Mouse (Mus musculus): Measurements from ENCODE around the gene Glt1d1. TPM values are rescaled to one million over a fixed set of nuclear protein-coding genes. Genes with fewer than 3 reads are reported as not detected.
"Not testable (repeated sequence)": the region's sequence is repeated elsewhere in the genome, so short reads cannot be mapped to it uniquely, and the experiment has no call there.

Glt1d1 gene
- total RNA-seq, 2 experiments from 2014 or later, result 1.9 to 3.2 TPM

DNA sequence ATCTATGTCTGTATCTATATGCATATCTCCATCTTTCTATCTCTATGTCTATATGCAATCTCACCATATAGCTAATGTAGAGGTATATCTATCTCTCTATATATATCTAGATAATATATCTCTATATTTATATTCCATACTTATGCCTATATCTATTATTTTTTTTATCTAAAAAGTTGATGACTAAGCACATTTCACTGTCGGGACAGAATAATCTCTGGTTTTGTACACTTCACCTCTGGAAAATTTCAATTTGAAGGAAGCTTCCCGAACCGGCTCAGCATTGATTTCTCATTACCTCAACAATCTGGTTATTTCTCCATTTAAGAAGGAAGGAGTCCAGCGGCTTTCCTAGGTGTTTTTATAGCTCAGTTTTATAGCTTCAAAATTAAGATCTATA lies 64.5 kb downstream of the Glt1d1 start:
- DNase-seq (ENCODE audit: low spot score in 2 of 2), result no peak

DNA sequence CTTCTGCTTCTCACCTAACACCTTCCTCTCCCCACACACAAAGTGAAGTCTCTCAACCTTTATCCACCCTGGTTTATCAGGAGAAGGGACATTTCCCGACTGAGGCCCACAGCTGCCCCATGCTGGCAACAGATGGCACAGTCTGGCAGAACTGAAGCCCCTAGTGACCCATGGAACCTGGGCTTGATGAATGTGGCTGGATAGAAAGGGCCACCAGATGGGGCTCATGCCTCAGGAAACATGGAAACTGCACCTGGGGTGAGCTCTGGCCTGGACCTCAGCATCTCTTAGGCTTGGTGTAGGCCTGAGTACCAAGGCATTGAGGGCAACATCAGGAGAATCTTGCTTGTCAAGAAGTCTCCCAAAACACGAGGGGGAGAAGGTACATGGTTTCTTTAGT lies 66.5 kb downstream of the Glt1d1 start:
- no peak for DNase-seq (ENCODE audit: low spot score in 2 of 2)

DNA sequence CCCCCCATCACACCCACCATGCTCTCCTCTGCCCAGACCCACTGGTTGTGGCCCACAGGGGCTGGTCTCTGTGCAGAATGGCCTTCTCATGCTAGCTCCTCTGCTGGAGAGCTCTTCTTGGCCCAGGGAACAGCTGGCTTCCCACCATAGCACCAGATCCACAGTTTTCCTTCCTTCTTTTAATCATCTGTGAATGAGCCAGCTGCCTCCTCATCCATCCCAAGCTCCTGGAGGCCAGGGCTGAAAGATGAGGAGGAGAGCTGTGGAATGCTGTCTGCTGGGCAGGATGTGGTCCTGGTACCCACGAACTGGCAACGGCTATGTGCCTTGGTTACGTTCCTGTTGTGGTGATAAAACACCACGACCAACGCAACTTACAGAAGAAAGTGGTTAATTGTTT lies 67.6 kb downstream of the Glt1d1 start:
- no peak for DNase-seq (ENCODE audit: low spot score in 2 of 2)

DNA sequence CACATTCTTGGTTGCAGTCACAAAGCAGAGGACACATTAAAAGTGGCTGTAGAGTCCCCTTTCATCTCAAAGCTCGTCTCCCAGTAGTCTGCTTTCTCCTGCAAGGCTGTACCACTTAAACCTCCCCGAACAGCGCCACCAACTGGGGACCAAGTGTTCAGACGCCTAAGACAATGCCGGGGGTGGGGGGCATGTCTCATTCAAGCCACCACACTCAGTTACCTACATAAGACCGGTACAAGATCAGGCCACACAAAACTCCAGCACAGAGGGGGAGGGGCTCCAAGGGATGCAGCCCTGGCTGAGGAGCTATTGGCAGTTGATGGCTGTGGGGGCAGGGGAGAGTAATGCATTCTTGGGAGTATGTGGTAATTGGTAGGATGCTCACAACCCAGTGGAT lies 68.1 kb downstream of the Glt1d1 start:
- no peak for DNase-seq (ENCODE audit: low spot score in 2 of 2)

DNA sequence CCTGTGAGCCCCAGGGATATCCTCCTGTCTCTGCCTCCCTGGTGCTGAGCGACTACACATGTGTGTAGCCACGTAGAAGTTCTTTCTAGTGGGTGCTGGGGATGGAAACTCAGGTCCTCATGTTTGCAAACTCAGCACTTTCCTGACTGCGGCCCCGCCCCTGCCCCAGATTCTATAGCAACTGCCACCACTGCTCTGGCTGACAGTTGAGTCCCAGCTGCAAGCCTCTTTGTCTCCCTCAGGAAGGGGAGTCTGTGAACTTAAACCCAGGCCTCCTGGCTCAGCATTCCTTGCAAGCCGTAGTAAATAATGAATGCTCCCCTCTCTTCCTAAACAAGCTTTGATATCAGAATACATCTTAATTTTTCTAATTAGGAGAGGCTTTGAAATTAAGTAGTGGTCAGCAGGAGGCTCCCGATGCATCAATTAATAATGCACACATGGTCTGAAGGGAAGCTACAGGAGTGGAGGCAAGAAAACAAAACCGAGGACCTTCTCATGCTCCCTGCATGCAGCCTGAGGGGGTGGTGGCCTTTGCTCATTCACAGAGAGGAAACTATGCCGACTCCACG lies 71.6 kb downstream of the Glt1d1 start:
- no peak for DNase-seq (ENCODE audit: low spot score in 2 of 2)

DNA sequence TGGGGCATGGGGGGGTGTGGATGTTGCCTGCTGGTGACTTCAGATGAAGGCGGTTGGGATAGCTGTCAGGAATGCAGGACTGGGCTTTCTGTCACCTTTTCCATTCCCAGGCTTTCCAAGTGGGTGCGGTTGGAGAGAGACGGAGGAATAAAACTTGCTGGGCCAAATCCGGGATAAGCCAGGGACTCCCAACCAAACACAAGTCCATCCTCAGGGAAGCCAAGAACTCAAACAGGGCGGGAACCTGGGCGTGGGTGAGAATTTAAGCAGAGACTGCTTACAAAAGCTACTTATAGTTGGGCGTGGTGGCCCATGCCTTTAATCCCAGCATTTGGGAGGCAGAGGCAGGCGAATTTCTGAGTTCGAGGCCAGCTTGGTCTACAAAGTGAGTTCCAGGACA lies 73.2 kb downstream of the Glt1d1 start:
- DNase-seq (ENCODE audit: low spot score in 2 of 2), result no peak

DNA sequence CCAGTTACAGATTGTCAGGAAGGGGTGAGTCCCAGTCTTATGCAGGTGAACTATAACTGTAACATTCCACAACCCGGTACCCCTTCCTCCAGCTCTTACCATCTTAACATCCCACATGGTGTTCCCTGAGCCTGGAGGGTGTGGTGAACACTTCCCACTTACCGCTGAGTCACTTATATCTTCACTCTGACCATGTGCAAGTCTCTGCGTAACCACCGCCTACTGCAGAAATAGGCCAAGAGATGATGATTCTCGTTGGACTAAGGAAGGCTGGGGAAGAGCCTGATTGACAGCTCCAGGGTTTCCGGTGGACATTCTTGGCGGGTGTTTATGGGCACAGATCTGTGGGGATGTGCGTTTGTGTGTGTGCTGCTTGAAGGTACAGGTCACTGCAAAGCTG lies 73.9 kb downstream of the Glt1d1 start:
- no peak for DNase-seq (ENCODE audit: low spot score in 2 of 2)

DNA sequence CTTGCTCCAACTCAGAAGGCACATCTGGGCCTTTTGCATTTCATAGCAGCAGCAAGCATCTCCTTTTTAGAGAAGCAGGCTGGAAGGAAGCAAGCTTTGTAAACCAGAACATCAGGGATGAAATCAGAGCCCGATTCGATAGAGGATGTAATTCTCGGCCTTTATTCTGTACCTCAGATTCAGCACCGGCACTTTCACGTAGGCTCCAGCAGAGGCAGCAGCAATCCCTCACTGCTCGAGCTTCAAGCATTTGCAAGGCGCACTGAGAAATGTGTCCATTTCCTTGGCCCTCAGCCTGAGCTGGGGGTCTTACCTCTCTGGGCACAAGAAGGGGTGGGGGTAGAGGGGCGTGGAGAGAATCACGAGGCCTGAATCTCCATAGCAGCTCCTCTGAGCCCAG lies 76.1 kb downstream of the Glt1d1 start:
- no peak for DNase-seq (ENCODE audit: low spot score in 2 of 2)

DNA sequence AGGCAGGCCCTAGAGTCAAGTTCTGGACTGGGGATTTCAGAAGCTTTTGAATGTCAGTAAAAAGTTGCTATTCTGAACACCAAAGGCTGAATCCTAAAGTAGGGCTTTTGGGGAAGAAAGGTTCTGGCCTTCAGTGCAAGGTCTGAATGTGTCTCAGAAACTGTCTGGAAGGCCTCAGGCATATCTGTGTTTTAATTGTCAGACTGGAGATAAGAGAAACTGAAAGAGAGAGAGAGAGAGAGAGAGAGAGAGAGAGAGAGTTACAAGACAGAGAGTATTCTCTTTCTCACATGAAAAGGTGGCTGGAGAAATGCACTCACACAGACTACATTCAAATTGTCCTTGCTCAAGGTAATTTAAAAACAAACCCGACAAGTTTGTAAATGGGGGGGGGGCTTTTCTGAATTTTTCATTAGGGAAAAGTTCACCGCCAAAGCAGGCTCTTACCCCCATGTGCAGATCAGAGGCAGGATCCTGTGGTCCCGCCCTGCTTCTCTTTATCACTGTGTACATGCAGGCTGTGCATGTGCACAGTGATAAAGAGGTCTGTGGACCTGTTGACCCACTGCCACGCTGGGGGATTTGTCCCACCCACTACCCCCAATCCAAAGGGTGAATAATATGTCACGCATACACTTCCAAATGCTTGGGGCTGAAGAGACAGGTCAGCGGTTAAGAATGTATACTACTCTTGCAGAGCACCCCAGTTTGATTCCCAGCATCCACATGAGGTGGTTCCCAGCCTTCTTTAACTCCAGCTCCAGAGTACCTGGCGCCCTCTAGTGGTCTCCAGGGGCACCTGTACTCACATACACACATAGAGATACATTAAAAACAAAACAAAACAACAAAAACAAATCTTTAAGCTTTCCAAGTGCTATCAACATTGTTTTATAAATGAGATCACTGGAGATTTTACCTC lies 83.0 kb downstream of the Glt1d1 start:
- DNase-seq (ENCODE audit: low spot score in 2 of 2), result no peak

DNA sequence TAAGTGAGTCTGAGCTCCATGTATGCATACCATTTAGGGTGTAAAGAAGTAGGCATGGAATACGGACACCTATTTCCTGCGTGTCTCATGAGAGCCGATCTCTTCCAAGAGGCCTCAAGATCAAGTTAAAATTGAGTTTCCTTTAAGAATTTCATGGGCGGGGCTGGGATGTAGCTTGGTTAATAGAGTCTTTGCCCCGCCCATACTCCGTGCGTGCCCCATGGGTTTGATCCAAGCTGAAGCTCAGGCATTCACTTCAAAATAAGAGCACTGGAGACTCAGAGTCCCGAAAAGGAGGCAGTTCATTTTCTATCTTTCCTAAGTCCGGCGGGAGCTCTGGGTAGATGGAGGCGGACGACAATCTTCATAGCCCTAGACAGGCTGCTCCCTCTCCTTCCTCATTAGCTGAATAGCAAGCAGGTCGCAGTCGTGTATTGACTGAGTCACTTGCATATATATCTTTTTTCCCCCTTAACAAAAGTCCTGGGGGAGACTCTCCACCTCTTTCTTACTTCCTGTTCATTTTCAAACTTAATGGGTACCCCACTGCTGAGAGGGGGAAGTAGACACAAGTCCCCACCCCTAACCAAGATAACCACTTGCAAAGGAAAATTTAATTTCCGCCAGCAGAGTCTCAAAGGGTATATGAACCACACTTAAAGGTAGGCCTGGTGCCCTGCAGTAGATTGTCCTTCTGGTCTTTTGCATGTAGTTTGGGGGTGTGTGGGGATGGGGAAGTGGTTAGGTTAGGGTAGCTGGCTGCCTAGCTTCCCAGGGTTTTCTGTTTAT lies 88.7 kb downstream of the Glt1d1 start:
- no peak for DNase-seq (ENCODE audit: low spot score in 2 of 2)

DNA sequence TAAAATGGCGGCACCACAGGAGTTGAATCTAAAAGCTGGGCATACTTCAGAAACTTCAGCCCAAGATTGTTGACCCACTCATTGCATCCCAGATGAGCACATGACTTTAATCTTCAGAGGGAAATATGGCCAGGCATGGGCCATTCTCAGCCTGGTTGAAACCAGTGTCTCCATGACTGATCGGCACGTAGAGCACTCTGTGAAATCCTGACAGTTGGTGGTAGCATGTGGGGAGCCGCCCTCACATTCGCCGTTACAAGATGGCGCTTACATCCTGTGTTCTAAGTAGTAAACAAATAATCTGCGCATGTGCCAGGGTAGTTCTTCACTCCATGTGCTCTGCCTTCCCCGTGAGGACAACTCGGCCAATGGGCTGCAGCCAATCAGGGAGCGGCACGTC lies 90.1 kb downstream of the Glt1d1 start:
- DNase-seq (ENCODE audit: low spot score in 2 of 2), result not testable (repeated sequence)

DNA sequence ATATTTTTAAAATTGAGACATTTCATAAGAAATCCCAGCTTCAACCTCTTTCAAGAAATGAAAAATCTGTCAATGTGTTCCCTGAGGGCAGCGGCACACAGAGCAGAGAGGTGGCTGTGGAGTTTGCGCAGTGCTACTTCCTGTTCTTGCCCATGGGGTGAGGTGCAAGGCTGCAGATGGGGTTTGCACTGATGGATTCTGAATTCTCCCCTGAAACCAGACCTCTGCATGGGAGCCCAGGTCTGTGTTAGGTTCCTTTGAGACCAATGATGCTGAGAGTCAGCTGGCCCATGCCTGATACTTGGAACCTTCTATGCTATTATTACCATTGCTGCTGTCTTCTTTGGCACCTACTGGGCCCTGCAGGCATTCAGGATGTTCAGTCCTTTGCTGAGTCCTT lies 98.3 kb downstream of the Glt1d1 start:
- no peak for DNase-seq (ENCODE audit: low spot score in 2 of 2)

DNA sequence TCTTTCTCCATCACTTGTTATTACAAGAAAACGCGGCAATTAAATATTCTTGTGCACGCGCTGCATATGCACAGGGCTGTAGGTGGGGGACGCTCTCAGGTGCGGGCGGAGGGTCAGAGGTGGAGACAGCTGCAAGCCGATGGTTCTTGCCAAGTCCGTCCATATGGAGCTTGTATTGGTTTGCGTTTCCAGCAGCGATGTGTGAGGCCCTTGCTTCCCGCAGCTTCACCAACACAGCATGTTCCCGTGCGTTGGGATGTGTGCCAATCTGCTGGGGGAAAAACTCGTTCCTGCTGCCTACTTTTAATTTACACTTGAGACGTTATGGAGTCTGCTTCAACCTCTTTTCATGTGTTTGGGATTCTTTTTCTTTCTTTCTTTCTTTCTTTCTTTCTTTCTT lies 109.3 kb downstream of the Glt1d1 start:
- no peak for DNase-seq (ENCODE audit: low spot score in 2 of 2)

DNA sequence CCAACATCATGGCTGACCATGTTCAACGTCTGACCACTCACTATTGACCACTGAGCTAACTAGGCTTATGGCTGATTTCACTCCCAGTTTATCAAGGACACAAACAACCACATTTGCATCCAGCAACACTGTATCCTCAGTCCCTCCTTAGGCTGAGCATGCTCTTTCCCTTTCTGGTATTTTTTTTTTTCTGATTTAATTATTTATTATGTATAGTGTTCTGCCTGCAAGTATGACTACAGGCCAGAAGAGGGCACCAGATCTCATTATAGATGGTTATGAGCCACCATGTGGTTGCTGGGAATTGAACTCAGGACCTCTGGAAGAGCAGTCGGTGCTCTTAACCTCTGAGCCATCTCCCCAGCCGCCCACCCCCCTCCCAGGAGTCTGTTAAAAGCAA lies 117.5 kb downstream of the Glt1d1 start:
- DNase-seq (ENCODE audit: low spot score in 2 of 2), result not testable (repeated sequence)

DNA sequence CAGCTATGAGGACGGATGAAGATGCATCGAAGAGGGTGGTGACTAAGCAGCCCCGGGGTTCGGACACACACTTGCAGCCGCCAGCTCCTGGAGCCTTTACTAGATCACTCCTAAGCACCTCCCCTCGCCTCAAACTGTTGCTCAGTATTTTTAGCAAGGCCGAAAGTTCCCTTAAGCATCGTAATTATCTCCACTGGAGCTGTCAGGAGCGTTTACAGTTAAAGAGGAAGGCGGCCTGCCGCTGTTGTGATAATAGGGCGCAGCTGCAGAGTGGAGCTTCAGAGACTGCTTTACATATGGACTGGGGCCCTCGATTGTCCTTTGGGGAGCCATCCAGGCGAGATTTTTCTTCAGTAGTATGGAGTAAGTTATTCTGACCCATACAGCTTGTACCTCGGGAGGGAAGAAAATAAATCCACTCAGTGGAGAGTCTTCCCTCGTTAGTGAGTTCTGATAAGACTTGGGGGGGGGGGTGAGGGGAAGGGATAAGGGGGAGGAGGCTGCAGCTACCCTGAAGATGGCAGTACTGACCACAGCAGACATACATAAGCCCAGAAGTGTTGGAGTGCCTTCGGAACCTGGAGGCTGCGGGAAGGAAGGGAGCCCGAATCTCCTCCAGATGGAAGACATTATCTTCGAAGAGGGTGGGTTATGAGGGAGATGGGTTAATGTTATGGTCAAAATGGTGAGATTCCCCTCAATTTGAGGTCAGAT lies 119.4 kb downstream of the Glt1d1 start:
- DNase-seq (ENCODE audit: low spot score in 2 of 2), result no peak

DNA sequence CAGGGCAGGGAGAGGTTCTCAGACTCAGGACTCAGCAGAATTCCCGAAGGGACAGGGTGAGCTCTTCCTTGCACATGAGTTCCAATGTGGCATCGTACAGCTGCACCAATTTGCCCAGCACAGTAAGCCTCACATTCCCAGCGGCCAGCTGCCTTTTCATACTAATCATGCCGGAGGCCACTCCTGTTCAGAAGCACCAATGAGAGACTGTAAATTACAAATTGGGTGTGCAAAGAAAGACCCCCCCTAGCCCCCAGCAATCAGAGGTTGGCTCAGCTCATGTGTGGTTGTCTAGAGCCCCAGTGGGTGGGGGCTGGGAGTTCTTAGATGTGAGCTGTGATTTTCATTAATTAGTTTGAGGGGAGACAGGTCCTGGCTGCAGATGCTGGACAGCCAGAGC lies 123.5 kb downstream of the Glt1d1 start:
- no peak for DNase-seq (ENCODE audit: low spot score in 2 of 2)

DNA sequence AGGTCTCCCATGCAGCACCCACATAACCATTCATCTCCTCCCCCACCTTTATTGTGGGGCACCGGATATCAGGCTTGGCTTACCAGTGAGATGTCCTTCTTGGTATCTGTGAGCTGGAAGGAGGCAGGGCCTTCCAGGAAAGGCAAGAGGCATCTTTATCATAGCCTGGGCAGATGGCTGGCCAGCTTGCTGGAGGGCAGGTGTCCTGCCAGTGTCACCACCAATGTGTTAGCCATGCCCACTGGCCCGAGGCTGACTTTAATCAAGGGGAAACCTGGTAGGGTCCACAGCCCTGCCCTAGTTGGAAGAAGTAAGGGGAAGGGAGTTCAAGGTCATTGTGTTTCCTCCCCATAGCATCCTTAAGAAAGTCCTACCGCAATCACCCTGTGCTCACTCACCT lies 123.9 kb downstream of the Glt1d1 start:
- no peak for DNase-seq (ENCODE audit: low spot score in 2 of 2)

DNA sequence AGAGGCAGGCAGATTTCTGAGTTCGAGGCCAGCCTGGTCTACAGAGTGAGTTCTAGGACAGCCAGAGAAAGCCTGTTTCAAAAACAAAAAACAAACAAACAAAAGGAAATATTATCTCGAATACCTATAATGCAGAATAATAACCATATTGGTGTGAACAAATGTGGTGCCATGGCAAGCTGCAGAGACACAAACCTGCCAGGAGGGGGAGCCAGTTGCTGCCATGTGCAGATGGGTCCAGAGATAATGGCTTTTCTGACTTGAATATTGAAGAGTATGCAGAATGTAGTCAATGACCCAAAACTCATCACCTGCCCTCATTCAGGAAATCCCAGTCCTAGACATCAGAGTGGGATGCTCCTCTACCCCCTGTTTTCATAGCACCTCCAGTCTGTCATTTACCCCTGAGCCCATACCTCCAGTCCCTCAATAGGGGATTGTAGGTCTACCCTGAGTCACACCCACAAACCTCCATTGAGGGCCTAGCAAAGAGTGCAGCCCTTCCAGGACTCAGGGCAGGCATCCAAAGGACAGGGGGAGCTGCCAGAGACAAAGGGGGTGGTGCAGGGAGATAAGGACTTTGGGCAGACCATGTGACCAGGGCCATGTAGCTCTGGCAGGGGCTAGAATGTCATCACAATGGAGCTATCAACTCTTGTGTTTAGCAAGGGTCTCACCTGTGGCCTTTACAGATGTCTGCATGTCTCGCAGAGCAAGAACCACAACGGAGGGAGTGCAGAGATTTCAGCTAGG lies 124.8 kb downstream of the Glt1d1 start:
- DNase-seq (ENCODE audit: low spot score in 2 of 2), result no peak

DNA sequence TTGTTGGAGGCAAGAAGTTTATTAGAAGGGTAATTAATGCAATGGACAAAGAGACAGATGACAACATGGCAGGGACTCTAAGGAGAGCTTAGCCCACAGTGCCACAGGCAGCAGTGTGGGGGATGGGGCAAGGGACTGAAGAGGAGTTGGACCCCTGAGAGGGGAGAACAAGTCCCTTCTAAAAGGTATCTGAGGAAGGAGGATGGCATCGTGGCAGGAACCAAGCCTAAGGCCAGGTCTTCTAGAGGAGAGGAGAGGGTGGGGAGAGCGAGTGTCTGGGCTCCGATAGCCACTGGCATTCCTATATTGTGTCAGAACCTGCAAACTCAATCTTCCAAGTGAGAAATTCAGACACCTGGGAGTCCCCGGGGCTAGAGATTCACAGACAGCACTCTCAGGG lies 126.5 kb downstream of the Glt1d1 start:
- DNase-seq (ENCODE audit: low spot score in 2 of 2), result no peak
